Mouse (Mus musculus) cerebellum, adult 8-10 months (tissue): Measurements from ENCODE around the gene Tbl1x.

Experiments used
- DNase-seq: peaks from one replicate; pipeline ENCODE4 v3.0.0; 2022

The Tbl1x gene

DNA sequence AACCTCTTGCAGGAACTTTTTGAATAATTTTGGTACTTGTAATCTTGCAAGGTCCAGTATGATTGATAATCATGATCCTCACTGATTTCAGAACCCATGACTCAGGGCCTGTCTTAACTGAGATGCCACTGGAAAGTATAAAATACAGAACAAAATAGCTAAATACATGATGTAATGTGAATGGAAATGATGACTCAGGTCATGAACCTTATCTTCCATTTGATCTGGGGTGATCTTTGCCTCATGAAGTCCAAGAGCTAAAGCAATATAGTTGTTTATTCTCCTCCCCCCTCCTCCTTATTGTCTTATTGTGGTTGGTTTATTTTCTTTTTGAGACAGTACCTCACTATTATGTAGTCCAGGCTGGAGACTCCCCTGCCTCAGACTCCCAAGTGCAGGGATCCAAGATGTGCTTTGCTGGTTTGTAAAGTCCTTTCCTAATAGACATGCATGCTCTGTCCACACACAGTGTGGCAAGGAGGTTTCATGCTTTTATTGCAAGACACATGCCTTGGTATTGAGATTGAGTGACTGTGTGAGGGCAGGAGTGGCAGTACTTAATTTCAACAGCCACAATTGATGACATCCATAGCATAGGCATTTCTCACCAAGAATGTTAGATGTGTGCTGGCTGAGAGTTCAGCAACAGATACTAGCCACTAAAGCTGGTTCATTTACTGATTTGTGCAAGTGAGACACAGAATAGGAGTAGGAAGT lies 34.7 kb downstream of the Tbl1x start:
- DNase-seq: no peak

- no peak for DNase-seq
Observed at GRCm38 (mm10) chrX:77546448-77546847, 35.6 kb downstream of the Tbl1x start.

GRCm38 (mm10) chrX:77548951-77549350 lies 38.1 kb downstream of the Tbl1x start:
- DNase-seq: no peak

DNA sequence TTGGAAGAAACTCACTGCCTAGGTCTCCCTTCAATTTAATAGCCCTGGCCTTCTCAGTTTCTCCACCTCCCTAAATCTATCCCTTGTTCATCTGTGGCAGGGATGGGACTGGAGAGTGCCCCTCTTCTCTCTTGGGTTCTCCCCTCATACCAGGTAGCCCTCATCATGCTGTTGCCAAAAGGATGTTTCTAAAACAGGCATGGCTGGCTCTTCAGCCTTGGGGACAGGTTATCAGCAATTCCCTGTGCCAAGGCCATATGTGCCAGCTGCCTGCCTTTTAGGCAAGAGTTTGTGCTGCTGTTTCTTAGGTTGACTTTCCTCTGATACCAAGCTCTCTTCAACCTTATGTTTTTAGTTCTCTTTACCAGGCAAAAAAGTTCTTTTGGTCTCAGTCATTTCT lies 39.6 kb downstream of the Tbl1x start:
- DNase-seq: no peak

GRCm38 (mm10) chrX:77551306-77551705 lies 40.5 kb downstream of the Tbl1x start:
- DNase-seq: no peak

GRCm38 (mm10) chrX:77552088-77552487 lies 41.3 kb downstream of the Tbl1x start:
- no peak for DNase-seq

- no peak for DNase-seq
Observed at GRCm38 (mm10) chrX:77555985-77556384, 45.2 kb downstream of the Tbl1x start.

DNA sequence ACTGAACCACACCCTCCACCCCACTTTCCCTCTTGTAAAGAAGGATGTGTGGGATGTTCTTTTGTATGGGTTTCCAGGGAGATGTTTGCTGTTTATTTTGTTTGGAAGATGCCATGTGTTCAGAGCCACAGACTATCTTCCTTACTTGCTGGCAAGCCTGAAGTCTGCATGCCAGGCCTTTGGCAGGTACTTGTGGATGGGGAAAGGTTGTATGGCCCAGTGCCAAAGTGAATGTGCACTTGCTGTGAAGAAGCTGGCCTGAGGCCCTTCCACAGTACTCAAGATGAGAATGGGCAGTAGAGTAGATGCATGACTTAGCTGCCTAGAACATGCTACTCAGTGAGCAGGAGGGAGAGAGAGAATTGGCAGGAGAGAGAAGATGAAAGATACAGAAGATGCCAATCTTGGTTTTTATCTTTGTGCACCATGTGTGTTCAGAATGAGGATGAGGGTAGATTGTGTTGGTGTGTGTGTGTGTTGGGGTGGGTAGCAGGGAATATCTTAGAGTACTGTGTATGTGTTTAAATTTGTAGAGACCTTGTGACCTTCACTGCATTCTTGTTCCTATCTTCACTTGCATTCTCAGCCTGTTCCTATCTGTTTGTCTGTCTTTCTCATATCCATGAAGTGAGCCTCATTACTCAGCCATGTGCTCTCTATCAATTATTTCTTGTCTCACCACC lies 48.5 kb downstream of the Tbl1x start:
- peak; percentile 65 for DNase-seq

- no peak for DNase-seq
Observed at GRCm38 (mm10) chrX:77563616-77564015, 52.8 kb downstream of the Tbl1x start.

- DNase-seq: no peak
Observed at GRCm38 (mm10) chrX:77566739-77567138, 55.9 kb downstream of the Tbl1x start.

- DNase-seq: no peak
Observed at GRCm38 (mm10) chrX:77568013-77568412, 57.2 kb downstream of the Tbl1x start.

DNA sequence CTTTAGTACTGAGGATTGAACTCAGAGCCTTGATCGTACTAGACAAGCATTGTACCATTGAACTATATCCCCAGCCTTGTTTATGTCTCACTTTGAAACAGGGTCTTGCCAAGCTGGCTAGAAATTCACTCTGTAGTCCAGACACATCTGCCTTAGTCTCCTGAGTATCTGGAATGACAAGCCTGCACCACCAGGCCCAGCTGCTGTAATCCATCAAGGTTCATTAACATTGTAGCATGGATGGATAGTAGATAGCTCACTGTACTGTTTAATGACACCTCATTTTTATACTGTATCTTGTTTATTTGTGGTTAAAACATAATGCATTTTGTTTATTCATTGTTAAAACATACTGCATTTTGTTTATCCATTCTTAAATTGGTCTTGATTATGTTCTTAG lies 62.9 kb downstream of the Tbl1x start:
- no peak for DNase-seq

- no peak for DNase-seq
Observed at GRCm38 (mm10) chrX:77577108-77577507, 66.3 kb downstream of the Tbl1x start.

- no peak for DNase-seq
Observed at GRCm38 (mm10) chrX:77578172-77578571, 67.4 kb downstream of the Tbl1x start.

DNA sequence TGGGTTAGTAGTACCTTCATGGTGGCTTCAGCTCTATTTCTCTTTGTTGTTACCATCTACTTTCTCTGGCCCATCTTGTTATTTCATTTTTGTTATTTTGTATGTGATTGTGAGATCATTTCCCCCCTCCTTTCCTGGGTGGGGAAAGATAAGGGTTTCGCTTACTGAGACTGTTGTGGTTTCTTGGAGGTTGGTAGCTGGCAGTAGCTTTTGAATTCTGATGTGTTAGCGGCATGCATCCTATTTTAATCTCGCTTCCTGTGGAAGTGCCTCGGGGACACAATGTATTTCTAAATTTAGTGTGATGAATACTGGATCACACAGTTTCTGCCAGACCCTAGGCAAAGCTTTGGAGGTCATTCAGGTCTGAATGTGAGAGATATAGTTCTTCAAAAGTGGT lies 69.2 kb downstream of the Tbl1x start:
- DNase-seq: no peak

DNA sequence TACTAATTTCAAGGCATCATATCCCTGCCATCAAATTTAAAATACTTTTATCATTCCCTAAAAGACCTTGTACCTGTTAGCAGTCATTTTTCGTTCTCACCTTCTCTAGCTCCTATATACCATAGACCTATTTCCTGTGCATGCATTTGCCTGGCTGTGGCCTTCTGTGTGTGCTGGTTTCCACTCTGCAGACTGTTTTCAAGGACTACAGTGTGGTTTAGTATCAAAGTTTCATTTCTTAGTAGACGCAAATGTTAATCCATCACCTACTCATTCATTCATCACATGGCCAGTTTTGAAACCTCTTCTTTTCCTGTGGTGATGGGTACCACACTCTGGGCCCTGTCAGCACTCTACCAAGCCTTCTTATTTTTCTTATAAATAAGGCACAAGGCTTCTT lies 75.2 kb downstream of the Tbl1x start:
- DNase-seq: no peak

GRCm38 (mm10) chrX:77594670-77595224 lies 83.9 kb downstream of the Tbl1x start:
- DNase-seq: no peak

DNA sequence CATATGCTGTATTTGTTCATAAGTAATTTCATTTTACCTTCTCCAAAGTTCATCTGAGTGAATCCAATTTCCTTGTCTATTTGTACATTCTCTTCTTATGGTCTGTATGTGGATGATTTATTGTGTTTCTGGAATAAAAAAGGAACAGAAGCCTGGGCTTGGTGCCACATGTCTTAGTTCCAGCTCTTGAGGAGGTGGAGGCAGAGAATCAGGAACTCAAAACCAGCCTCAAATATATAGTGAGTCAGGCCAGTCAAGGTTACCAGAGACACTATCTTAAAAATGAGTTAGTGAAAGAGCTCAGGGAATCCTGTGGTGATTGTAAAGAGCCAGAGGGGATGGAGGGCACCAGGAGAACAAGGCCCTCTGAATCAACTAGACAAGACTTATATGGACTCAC lies 86.9 kb downstream of the Tbl1x start:
- peak; percentile 34 for DNase-seq

GRCm38 (mm10) chrX:77598736-77599135 lies 87.9 kb downstream of the Tbl1x start:
- DNase-seq: peak; percentile 13

DNA sequence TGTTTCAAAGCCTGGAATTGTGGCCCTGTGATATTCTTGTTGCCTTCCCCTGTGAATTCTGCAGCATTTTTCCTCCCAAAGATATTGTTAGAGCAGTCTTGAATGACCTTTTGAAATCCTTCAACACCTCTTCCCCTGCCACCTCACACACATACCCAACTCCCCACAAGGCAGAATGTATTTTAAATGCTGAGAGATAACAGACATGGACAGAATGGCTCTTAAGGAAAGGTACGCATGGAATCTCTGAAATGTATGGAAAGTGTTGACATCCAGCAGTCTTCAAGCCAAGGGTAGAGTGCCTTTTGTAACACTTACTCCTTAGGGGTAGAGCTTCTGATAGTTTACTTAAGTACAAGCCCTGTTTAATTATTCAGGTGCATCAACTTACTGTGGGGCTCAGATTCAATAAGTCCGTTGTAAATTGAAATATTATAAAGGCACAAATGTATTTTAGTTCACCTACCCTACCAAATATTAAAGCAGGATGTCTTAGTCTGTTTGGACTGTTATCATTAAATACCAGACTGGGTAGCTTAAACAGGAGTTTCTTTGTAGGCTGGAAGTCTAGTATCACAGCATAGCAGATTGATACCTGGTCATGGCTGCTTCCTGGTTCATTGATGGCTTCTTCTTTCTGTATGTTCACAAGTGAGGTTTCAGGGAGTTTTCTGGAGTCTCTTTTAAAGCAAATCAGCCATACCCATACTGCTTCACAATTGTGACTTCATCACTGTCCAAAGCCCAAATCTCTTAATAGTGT lies 92.9 kb downstream of the Tbl1x start:
- DNase-seq: no peak

DNA sequence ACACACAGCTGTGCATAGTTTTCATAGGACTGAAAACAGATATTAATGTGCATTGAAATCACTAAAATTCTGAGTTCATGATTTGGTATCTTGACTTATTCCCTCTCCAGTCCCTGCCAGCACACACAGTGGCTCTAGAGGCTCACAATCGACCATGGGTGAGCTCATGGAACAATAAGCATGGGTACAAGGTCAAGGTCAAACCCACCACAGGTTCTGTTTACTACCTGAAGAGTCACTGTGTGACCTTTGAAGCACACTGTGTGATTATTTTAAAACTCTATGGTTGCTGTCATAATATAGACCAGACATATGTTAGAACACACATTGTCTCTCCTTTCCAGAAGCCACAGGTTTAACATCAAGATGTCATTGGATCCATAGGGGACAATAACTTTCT lies 96.7 kb downstream of the Tbl1x start:
- DNase-seq: no peak

DNA sequence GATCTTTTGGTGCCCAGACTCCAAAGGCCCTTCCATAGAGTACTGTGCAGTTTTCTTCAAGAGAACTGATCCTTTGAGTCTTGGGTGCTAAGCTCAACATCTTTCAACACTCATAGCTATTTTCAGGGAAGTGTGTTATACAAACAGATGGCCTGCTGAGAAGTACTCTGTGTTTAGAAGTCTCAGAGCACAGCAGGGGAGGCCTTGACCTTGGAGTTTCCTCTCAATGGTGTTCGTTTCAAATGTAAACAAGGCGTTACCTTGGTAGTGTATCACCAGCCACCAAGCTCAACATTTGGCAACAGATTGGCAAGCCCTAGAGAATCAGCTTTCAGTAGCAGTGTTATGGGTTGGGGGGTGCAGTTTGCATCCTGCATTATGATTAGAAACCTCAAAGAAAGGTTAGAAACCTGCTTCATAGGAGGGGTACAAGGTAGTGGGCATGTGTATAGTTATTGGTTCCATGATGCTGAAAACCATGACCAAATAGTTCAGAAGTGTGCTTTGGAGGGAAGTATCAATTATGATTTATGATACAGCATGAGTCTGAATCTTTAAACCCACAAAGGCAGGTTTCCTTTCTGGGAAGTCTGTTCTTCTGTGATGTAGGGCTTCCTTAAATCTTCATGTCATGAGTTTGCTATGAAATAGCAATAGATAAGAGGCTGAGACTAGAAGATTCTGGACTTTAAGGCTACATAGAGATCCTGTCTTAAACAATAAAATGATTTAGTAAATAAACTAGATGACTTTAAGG lies 98.3 kb downstream of the Tbl1x start:
- no peak for DNase-seq

GRCm38 (mm10) chrX:77611938-77612337 lies 101.1 kb downstream of the Tbl1x start:
- DNase-seq: no peak
